Mouse (Mus musculus): ENCODE data around the gene Nr2f2.

Nr2f2 gene

DNA sequence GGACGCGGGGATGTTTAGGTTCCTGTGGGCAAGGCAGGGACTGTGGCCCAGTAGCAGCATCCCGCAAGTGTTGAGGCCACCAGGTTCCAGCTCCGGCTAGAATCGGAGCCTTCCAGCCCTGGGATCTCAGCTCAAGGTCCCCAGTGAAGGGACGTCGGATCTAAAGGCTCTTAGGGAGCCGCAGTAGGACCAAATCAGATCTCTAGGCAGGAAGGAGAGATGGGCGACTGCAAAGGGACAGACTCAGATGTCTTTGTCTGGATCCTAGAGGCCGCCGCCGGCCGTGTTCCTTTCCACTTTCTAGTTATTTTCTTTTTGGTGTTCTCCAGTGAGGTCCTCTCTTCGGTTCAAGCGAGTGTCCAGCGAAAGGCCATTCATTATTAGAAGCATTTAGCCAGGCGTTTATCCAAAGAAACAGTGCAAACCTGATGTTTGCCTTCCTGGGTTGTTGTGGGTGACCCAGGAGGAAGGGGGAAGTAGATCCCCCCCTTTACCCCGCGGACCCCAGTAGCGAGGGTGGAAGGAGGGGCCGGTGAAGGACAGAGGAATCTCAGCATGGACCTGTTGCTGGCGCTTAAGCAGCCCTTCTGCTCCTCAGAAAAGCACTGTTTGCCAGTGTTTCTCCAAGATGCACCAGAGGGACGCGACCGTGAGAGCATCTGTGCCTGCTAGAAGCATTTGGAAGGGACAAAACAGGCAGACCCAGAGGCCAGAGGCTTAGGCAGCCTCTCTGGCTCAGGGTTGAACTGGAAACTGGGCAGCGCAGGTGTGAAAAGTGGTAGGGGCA, 34.3 kb downstream of the Nr2f2 start:
- no peak for DNase-seq (ENCODE audit: low spot score)

DNA sequence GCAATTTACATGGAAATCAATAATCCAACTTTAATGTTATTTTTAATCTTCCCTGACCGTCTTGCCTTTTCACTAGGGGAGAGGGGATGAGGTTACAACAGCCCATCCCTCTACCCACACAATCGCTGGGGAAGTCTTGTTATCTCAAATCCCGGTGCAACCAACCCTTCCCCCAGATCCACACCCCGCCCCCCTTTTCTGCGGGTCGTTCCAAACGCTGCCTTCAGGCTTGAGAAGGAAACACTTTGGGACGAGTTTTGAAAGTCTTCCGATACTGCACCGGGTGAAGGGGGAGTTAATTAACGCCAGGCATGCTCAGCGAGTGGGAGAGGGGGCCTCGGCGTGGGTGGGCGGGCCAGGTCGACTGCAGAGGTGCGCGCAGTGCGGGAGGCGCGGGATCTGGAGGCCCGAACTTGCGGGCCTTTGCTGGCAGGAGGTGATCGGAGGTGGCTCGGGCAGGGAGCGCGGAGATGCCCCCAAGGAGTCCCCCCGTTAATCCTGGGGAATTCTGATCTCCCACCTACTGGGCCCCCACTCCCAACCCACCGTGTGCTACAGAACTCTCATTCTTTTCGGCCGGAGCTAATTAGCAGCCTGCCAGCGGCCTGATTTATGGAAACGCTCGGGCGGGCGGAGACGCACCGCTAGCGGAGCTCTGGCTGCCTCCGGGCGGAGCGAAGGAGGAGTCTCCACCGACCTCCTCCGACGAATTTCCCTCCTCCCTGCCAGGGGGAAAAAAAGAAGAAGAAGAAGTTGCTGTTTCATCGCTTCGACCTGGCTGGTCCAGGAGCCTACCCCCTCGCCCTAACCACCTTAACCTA, 35.1 kb downstream of the Nr2f2 start:
- DNase-seq (ENCODE audit: low spot score) = peak; percentile 85

DNA sequence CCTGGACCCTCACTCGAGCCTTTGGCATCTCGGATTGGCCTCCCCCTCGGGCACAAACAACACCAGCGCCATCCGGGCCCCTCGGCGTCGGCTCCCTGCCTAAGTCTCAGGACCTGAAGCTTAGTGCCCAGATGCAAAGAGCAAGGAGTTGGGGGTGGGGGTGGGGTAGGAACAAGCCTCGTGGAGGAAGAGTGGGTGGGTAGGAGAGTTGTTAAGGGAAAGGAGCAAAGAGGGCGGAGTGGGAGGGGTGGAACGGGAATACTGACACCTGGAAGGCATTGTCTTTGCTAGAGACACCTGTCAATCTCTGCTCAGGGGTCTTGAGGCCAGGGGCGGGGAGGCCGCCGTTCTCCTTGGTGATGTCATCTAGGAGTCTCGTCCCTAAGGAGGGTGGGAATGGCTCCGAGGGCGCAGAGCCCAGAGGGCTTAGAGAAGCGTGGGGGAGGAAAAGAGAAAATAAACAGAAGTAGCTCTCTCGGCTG, 35.7 kb downstream of the Nr2f2 start:
- DNase-seq (ENCODE audit: low spot score) = no peak

DNA sequence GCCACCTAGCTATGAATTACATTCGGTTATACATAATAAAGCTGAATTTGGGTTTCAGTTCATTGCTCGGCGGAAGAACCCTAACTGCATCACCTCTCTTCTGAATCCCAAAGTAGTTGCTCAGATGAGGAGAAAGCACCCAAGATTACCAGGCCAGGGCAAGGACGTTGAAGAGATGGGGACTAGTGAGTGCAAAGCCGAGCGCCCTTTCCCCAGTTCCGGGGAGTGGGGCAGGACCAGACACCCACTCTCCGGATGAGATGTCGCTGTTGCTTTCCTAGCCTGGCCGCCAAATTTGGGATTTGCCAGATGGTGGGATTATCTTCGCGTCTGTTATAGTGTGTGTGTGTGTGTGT, 36.4 kb downstream of the Nr2f2 start:
- no peak for DNase-seq (ENCODE audit: low spot score)

DNA sequence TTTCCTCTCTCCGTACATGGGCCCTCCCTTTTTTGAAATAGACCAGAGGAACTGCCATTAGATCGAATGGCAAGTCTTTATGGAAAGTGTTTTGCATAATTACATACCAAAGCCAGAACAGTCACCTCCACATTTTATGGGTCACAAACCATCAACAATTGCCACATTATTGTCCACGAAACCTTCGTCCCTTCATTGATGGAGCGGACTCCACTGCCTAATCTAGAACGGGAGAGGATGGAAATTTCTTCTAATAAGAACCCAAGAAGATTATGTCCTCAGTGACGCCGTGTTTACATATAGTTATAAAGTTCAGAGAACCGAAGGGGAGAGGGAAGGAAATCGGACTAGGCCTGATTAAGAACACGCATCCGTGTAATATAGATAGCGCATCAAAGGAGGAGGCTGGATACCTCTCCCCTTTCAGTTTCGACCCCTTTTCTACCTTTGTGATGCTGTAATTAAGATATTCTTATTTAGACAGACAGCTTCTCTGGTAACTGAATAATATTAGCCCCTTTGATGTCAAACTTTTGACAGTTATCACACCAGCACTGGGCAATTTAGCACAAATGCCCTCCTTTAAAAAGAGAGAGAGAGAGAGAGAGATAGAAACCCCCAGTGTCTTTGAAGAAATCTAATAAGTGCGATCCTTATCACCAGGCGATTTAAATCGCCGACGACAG, 36.9 kb downstream of the Nr2f2 start:
- DNase-seq (ENCODE audit: low spot score) = no peak

DNA sequence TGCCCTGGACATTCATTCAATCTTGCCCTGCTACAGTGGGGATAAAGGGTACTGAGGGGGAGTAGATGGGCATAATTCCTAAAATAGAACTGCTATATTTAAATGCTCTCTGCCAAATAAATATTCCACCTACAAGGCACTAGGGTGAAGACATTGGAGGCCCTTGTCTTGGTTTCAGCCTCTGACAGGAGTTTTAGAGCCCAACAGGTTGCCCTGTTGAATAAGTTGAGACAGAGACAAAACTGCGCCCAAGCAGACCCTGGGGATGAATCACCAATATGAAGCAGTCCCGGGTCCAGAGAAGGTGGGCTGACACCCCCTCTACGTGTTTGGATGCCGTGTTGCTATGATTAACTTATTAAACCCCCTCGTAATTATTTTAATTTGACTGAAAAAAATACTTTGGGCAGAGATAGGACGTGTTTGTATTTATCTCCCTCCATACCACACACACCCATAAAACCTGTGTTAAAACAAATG, 37.5 kb downstream of the Nr2f2 start:
- no peak for DNase-seq (ENCODE audit: low spot score)

DNA sequence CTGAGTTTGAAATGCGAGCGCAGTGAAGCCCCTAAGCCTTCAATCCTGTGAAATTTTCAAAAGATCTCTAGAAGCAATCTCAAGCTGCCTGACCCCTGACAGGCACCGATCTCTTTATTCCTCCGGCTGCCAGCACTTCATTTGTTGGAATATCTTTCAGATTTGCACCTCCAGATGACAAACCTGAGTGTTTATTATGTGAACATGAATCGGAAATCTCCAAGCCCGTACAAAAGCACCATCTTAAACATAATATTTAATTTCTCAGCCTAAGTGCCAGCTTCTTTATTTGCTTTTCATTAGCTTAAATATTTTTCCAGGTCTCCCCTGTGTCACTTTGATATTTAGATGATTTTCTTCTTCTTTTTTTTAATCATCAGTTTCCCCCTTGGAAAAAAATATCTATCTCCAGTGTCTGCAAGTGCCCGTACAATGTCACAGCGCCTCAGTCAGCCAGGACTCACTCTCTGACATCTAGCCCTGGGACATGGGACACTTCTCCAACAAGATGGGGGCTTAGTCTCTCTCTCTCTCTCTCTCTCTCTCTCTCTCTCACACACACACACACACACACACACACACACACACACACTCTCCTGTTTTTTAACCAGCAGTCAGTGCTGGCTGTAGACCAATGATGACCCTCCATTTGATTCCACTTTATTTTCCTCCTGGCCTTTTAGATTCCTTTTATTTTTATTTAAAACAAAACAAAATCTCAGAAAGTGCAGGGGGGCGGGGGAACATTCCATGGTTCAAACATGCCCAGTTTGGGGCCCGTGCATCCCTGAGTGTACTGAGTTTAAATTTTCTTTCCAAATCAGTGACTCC, 38.1 kb downstream of the Nr2f2 start:
- DNase-seq (ENCODE audit: low spot score) = no peak

DNA sequence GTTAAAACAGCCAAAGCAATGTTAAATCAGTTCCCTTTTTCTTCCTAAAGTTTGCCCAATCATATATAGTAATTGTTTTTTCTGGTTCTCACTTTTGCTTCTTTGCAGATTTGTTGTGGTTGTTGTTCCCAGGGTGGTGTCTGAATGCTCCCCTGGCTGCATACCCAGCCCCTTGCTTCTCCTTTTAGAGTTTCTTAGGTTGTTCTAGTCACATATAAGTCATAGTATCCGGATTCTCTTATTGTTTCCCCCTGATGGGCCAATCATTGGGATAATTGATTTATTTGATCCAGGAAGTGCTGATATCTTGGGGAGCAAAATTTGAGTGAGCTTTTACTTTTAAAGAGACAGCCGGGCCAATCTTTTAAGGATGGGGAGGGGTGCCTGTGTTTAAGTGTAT, 39.3 kb downstream of the Nr2f2 start:
- no peak for DNase-seq (ENCODE audit: low spot score)

DNA sequence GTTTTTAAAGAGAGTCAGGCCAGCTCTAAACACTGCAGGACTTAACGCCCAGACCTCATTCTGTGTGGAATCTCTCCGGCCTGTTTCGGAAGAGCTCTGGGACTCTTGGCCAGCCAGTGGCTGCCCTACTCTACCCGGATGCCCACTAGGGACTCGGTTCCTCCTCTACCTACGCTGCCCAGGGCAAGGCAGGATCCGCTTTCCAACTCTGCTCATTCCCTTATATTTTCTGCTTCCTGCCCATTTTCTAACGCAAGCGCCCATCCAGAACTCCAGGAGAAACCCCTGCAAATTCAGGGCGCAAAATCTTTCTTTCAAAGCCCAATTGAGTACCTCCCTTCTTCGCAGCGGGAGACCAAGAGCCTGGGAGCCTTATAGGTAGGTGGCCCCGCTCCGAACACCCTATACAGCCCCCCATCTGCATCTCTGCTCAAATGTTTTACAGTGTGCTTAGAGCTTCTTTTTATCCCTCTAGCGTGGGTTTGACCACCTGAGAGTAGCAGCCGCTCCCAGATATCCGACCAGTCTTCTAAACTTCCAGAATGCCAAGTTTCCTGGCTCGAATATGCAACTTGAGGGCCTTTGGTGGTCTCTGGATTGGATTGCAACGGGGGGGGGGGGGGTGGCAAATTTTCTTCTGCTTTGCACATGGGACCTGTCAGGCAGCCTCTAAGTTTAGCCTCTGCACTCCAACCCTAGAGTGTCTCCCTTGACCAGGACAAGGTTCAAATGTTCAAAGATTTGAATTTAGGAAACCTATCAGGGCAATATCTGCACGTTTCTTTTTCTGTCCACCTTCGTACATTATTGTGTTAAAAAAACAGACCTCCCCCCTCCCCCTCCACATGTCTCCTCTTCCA, 40.1 kb downstream of the Nr2f2 start:
- DNase-seq (ENCODE audit: low spot score) = no peak

DNA sequence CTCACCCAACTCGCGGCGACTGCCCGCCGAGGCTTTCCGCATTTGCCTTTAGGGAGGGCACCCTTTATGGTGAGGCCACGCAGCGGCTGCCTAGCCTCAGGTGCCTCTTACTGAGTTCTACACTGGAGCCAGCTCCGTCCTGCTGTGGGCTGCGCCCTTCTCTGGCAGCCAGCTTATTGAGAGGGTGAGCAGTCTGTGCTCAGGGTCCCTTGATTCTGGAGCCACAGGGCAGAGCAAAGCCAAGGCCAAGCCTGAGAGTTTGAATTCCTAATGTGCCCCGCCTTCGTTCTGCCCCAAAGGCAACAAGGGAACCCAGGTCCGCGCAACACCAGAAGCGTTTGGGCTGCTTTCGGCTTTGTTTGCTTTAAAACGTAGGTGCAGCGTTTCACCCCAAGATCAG, 41.2 kb downstream of the Nr2f2 start:
- DNase-seq (ENCODE audit: low spot score) = no peak

DNA sequence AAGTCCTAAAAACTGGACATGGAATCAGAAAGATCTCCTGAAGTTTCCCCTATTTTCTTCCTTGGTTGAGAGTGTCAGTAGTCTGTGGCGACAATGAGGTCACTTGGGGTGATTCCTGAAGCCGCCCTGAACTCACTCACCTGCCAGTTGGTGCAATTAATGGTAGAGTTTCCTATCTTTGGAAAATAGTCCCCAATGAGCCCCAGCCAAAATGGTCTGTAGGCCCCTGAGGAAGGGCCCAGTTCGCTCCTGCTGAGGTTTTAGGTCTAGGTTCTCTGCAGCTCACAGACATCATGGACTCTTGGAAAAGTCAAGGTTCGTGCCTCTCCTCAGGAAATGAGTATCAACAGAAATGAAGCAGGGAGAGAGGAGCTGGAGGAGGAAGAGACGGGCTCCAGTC, 42.0 kb downstream of the Nr2f2 start:
- no peak for DNase-seq (ENCODE audit: low spot score)

DNA sequence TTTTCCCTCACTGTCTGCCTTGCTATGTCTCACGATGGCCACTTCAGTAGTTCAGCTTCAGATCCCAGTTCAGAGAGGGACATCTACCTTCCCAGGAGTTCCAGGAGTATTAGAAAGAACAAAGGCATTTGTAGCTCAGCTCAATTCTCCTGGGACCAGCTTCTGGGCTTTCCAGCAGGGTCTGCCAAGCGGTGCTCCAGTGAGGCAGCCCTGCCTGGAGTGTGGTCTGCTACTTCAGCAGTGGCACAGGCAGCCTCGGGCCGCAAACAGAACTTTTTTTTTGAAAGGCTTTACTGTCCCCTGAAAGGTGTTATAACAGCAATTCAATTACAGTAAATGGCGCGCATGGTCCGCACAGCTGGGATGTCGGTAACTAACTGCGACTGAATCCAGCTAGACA, 42.5 kb downstream of the Nr2f2 start:
- DNase-seq (ENCODE audit: low spot score) = no peak

DNA sequence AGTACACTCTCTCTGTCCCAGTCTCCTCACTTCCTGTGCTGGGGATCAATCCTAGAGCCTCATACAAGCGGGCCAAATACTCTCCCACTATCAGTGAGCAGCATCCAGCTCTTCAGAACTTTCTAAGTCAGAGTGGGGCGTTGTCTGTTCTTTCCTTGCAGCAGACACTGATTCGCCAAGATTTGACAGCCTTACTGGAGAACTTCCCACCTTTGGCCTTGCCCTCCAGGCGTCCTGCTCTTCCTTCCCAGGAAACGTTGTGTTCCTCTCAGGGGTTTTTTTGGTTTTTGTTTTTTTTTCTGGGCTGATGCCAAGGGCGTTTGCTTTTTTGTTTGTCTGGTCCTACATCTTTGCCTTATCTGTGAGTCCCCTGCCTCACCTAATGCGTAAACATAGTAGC, 60.8 kb downstream of the Nr2f2 start:
- DNase-seq (ENCODE audit: low spot score) = no peak

DNA sequence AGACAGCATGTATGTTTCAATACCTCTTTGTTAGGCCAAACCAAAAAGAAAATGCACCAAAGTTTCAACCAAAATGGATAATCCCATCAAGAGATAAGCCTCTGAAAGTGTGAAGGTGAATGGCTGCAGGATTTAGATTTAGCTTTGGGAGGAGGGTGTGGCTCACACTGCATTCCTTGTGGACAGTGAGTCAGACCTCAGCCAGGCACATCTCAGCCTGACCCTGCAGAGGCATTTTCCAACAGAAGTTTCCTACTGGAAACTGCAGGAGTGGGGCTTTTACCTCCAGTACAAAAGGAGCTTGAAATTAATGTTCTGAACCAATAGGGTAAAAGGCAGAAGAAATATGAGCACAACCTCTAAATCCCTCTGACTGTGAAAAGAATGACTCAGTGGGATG, 62.1 kb downstream of the Nr2f2 start:
- no peak for DNase-seq (ENCODE audit: low spot score)
